Mouse (Mus musculus): ENCODE data around the gene Ptcd1. TPM values are rescaled to one million over a fixed set of nuclear protein-coding genes. Genes with fewer than 3 reads are reported as not detected.

Ptcd1 gene
- polyA plus RNA-seq, 1 experiment from 2014 or later = 17.9 TPM

DNA sequence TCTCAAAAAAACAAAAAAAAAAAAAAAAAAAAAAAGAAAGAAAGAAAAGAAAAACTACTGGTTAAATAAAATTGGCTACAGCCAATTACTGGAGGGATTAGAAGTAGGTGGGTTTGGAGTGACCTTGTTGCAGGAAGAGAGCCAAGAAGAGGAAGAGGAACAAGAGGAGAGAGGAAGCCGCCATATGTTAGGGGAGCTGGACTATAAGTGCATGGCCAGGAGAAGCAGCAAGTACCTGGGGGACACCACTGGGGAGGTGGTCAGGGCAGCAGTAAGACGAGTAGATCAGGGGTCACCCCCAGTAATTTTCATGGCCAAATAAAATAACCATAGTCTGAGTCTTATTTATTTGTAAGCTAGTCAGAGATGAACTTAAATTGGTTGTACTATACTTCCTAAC is 18.3 kb upstream of the Ptcd1 start:
- Histone ChIP-seq H3K4me2 (ENCODE audit: low read depth) (no peak overlapping the region), H3K9ac (ENCODE audit: low read length) (no peak overlapping the region), H3K4me1 (ENCODE audit: control insufficient read depth, insufficient read depth, low read length) (peaks cover 2% of the 10 kb centered on the region), H3K27ac (ENCODE audit: low read depth, low read length) (no peak overlapping the region), H3K27me3 (ENCODE audit: control insufficient read depth, insufficient read depth, low read length) (no peaks in the 10 kb centered on the region), H3K9me3 (ENCODE audit: control insufficient read depth, low read length) (no peaks in the 10 kb centered on the region), H3K36me3 (ENCODE audit: control insufficient read depth, insufficient read depth, low read length) (peaks cover 22% of the 10 kb centered on the region), H3K4me3 (ENCODE audit: low read depth, low read length) (no peak overlapping the region)
- no peak for ATAC-seq (ENCODE audit: insufficient read depth, low FRiP score, low TSS enrichment)
- 84% methylated on average over 2 of the region's 2 CpGs for WGBS
- DNase-seq (ENCODE audit: low spot score) = no peak

DNA sequence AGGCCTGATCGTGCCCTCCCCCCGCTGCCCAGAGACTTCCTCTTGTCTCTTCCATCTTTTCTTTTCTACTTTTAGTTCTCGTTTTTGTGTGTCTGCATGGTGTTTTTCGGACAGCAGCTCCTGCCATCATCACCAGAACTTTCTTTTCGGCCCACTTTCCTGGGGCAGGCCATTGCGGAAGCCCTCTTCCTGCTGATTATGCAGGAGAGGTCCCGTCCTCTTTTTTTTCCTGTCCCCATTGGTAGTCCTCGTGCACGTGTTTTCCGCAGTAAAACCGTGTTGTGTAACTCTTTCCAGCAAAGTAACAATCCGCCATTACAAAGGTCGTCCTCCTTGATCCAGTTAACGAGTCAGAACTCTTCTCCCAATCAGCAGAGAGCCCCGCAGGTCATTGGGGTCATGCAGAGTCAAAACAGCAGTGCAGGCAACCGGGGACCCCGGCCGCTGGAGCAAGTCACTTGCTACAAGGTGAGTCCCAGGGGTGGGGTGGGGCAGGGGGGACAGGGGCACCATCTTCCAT is 11.6 kb upstream of the Ptcd1 start:
- H3K36me3 ChIP-seq (ENCODE audit: control insufficient read depth, insufficient read depth, low read length) = peaks cover 36% of the 10 kb centered on the region
- H3K9ac ChIP-seq (ENCODE audit: low read length) = no peak overlapping the region
- 90% methylated on average over 18 of the region's 18 CpGs for WGBS
- H3K4me1 ChIP-seq (ENCODE audit: control insufficient read depth, insufficient read depth, low read length) = no peaks in the 10 kb centered on the region
- ATAC-seq (ENCODE audit: insufficient read depth, low FRiP score, low TSS enrichment) = no peak
- H3K4me3 ChIP-seq (ENCODE audit: low read depth, low read length) = no peak overlapping the region
- H3K27ac ChIP-seq (ENCODE audit: low read depth, low read length) = no peak overlapping the region
- H3K9me3 ChIP-seq (ENCODE audit: control insufficient read depth, low read length) = no peaks in the 10 kb centered on the region
- H3K4me2 ChIP-seq (ENCODE audit: low read depth) = no peak overlapping the region
- no peak for DNase-seq (ENCODE audit: low spot score)
- no peaks in the 10 kb centered on the region for H3K27me3 ChIP-seq (ENCODE audit: control insufficient read depth, insufficient read depth, low read length)

DNA sequence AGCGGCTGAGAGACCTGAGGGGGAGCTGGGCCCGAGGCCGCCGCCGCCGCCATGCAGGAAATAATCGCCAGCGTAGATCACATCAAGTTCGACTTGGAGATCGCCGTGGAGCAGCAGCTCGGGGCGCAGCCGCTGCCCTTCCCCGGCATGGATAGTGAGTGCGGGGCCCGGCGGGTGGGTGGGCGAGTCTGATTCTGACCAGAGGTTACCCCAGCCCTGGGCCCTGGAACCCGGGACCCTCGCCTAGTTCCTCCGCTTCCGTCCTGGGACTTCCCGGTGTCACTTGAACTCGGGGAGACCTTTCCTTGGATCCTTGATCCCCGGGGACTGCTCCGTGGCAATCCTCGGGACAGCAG is 376 bp upstream of the Ptcd1 start:
- H3K36me3 ChIP-seq (ENCODE audit: control insufficient read depth, insufficient read depth, low read length) = peaks cover 3% of the 10 kb centered on the region; the same call in 1 of the 2 replicates
- WGBS = under 1% methylated on average over 28 of the region's 28 CpGs

GRCm38 (mm10) chr5:145165184-145165583 is 1.7 kb downstream of the Ptcd1 start:
- no peaks in the 10 kb centered on the region for H3K27me3 ChIP-seq (ENCODE audit: control insufficient read depth, insufficient read depth, low read length)
- H3K4me3 ChIP-seq (ENCODE audit: low read depth, low read length) = no peak overlapping the region
- no peak for DNase-seq (ENCODE audit: low spot score)
- no peak overlapping the region for H3K4me2 ChIP-seq (ENCODE audit: low read depth)
- no peaks in the 10 kb centered on the region for H3K9me3 ChIP-seq (ENCODE audit: control insufficient read depth, low read length)
- no peak overlapping the region for H3K27ac ChIP-seq (ENCODE audit: low read depth, low read length)
- WGBS = 89% methylated on average over 15 of the region's 15 CpGs
- no peak overlapping the region for H3K9ac ChIP-seq (ENCODE audit: low read length)
- ATAC-seq (ENCODE audit: insufficient read depth, low FRiP score, low TSS enrichment) = no peak
- no peaks in the 10 kb centered on the region for H3K36me3 ChIP-seq (ENCODE audit: control insufficient read depth, insufficient read depth, low read length)
- H3K4me1 ChIP-seq (ENCODE audit: control insufficient read depth, insufficient read depth, low read length) = peaks cover 6% of the 10 kb centered on the region

More for the DNA sequence above, 376 bp upstream of the Ptcd1 start:
- DNase-seq (ENCODE audit: low spot score) = no peak
- Histone ChIP-seq H3K4me1 (ENCODE audit: control insufficient read depth, insufficient read depth, low read length) (peaks cover 6% of the 10 kb centered on the region), H3K9me3 (ENCODE audit: control insufficient read depth, low read length) (no peaks in the 10 kb centered on the region), H3K27me3 (ENCODE audit: control insufficient read depth, insufficient read depth, low read length) (no peaks in the 10 kb centered on the region), H3K4me2 (ENCODE audit: low read depth) (peak overlapping the region; percentile 59), H3K27ac (ENCODE audit: low read depth, low read length) (peak overlapping the region; percentile 56), H3K4me3 (ENCODE audit: low read depth, low read length) (peak overlapping the region; percentile 87), H3K9ac (ENCODE audit: low read length) (peak overlapping the region; percentile 91)
- ATAC-seq (ENCODE audit: insufficient read depth, low FRiP score, low TSS enrichment) = peak; percentile 48

GRCm38 (mm10) chr5:145164710-145165109 is 2.2 kb downstream of the Ptcd1 start:
- Histone ChIP-seq H3K9ac (ENCODE audit: low read length) (no peak overlapping the region), H3K4me2 (ENCODE audit: low read depth) (no peak overlapping the region), H3K27me3 (ENCODE audit: control insufficient read depth, insufficient read depth, low read length) (no peaks in the 10 kb centered on the region), H3K27ac (ENCODE audit: low read depth, low read length) (no peak overlapping the region), H3K9me3 (ENCODE audit: control insufficient read depth, low read length) (no peaks in the 10 kb centered on the region), H3K4me3 (ENCODE audit: low read depth, low read length) (no peak overlapping the region), H3K36me3 (ENCODE audit: control insufficient read depth, insufficient read depth, low read length) (no peaks in the 10 kb centered on the region; the same call in 1 of the 2 replicates), H3K4me1 (ENCODE audit: control insufficient read depth, insufficient read depth, low read length) (peaks cover 6% of the 10 kb centered on the region)
- no peak for ATAC-seq (ENCODE audit: insufficient read depth, low FRiP score, low TSS enrichment)
- WGBS = 82% methylated on average over 3 of the region's 3 CpGs
- no peak for DNase-seq (ENCODE audit: low spot score)

DNA sequence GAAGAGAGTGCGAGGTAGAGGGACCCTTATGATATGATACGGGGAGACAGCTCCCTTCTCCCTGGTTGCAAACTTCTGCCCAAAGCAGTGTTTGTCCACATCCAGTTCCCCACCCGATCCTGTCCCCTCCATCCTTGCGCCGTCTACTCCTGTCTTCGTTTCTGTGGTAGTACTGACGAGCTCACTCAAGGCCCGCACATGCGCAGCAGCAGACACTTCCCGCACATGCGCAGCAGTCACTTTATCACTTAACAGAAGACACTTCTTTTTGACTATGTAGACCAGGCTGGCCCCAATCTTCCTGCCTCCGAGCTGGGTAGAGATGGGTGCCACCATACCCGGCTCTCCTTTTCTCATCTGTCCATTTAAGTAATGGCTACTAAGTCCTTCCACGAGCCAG is 5.5 kb downstream of the Ptcd1 start:
- Histone ChIP-seq H3K9ac (ENCODE audit: low read length) (no peak overlapping the region), H3K27ac (ENCODE audit: low read depth, low read length) (no peak overlapping the region), H3K4me3 (ENCODE audit: low read depth, low read length) (no peak overlapping the region), H3K4me2 (ENCODE audit: low read depth) (no peak overlapping the region), H3K4me1 (ENCODE audit: control insufficient read depth, insufficient read depth, low read length) (peaks cover 5% of the 10 kb centered on the region; the same call in 1 of the 2 replicates), H3K9me3 (ENCODE audit: control insufficient read depth, low read length) (no peaks in the 10 kb centered on the region), H3K36me3 (ENCODE audit: control insufficient read depth, insufficient read depth, low read length) (peaks cover 7% of the 10 kb centered on the region), H3K27me3 (ENCODE audit: control insufficient read depth, insufficient read depth, low read length) (no peaks in the 10 kb centered on the region)
- WGBS = 95% methylated on average over 14 of the region's 14 CpGs
- DNase-seq (ENCODE audit: low spot score) = no peak
- no peak for ATAC-seq (ENCODE audit: insufficient read depth, low FRiP score, low TSS enrichment)

GRCm38 (mm10) chr5:145152690-145153089 is 14.2 kb downstream of the Ptcd1 start:
- no peak overlapping the region for H3K27ac ChIP-seq (ENCODE audit: low read depth, low read length)
- 97% methylated on average over 5 of the region's 5 CpGs for WGBS
- no peak overlapping the region for H3K4me2 ChIP-seq (ENCODE audit: low read depth)
- DNase-seq (ENCODE audit: low spot score) (no peak), ATAC-seq (ENCODE audit: insufficient read depth, low FRiP score, low TSS enrichment) (no peak)
- H3K27me3 ChIP-seq (ENCODE audit: control insufficient read depth, insufficient read depth, low read length) = no peaks in the 10 kb centered on the region
- H3K9me3 ChIP-seq (ENCODE audit: control insufficient read depth, low read length) = no peaks in the 10 kb centered on the region
- no peaks in the 10 kb centered on the region for H3K4me1 ChIP-seq (ENCODE audit: control insufficient read depth, insufficient read depth, low read length)
- peaks cover 28% of the 10 kb centered on the region for H3K36me3 ChIP-seq (ENCODE audit: control insufficient read depth, insufficient read depth, low read length)
- no peak overlapping the region for H3K4me3 ChIP-seq (ENCODE audit: low read depth, low read length)
- no peak overlapping the region for H3K9ac ChIP-seq (ENCODE audit: low read length)

GRCm38 (mm10) chr5:145149294-145149693 is 17.6 kb downstream of the Ptcd1 start:
- 88% methylated on average over 6 of the region's 6 CpGs for WGBS

GRCm38 (mm10) chr5:145147748-145148147 is 19.2 kb downstream of the Ptcd1 start:
- Histone ChIP-seq H3K4me1 (ENCODE audit: control insufficient read depth, insufficient read depth, low read length) (no peaks in the 10 kb centered on the region), H3K27me3 (ENCODE audit: control insufficient read depth, insufficient read depth, low read length) (no peaks in the 10 kb centered on the region), H3K9me3 (ENCODE audit: control insufficient read depth, low read length) (no peaks in the 10 kb centered on the region), H3K4me2 (ENCODE audit: low read depth) (no peak overlapping the region), H3K4me3 (ENCODE audit: low read depth, low read length) (no peak overlapping the region), H3K27ac (ENCODE audit: low read depth, low read length) (no peak overlapping the region), H3K9ac (ENCODE audit: low read length) (no peak overlapping the region), H3K36me3 (ENCODE audit: control insufficient read depth, insufficient read depth, low read length) (peaks cover 30% of the 10 kb centered on the region)
- DNase-seq (ENCODE audit: low spot score) (no peak), ATAC-seq (ENCODE audit: insufficient read depth, low FRiP score, low TSS enrichment) (no peak)
- WGBS = 94% methylated on average over 5 of the region's 5 CpGs

More at GRCm38 (mm10) chr5:145149294-145149693, 17.6 kb downstream of the Ptcd1 start:
- Histone ChIP-seq H3K4me3 (ENCODE audit: low read depth, low read length) (no peak overlapping the region), H3K4me2 (ENCODE audit: low read depth) (no peak overlapping the region), H3K36me3 (ENCODE audit: control insufficient read depth, insufficient read depth, low read length) (peaks cover 30% of the 10 kb centered on the region), H3K4me1 (ENCODE audit: control insufficient read depth, insufficient read depth, low read length) (no peaks in the 10 kb centered on the region), H3K27me3 (ENCODE audit: control insufficient read depth, insufficient read depth, low read length) (no peaks in the 10 kb centered on the region), H3K9ac (ENCODE audit: low read length) (no peak overlapping the region), H3K9me3 (ENCODE audit: control insufficient read depth, low read length) (no peaks in the 10 kb centered on the region), H3K27ac (ENCODE audit: low read depth, low read length) (no peak overlapping the region)
- ATAC-seq (ENCODE audit: insufficient read depth, low FRiP score, low TSS enrichment) (no peak), DNase-seq (ENCODE audit: low spot score) (no peak)
